Mouse (Mus musculus) small intestine, adult 2 months (tissue): ENCODE data around the gene Kbtbd8.

Experiments used
- CTCF ChIP-seq: fragments of 200-500 bp; IDR thresholded peaks from 2 replicates; pipeline ENCODE4 v1.5.1; 2012; ENCODE audit warnings: low read depth, mild to moderate bottlenecking, control low read depth, inconsistent platforms, low read length, moderate library complexity, mixed read lengths; ENCODE audit not compliant: insufficient replicate concordance, insufficient read length; ENCODE audit errors: extremely low read depth
- POLR2A ChIP-seq: fragments of 200-500 bp; IDR thresholded peaks from 2 replicates; pipeline ENCODE4 v1.6.1; 2012; ENCODE audit warnings: low read depth, mild to moderate bottlenecking, control low read depth, inconsistent platforms, low read length, moderate library complexity

DNA sequence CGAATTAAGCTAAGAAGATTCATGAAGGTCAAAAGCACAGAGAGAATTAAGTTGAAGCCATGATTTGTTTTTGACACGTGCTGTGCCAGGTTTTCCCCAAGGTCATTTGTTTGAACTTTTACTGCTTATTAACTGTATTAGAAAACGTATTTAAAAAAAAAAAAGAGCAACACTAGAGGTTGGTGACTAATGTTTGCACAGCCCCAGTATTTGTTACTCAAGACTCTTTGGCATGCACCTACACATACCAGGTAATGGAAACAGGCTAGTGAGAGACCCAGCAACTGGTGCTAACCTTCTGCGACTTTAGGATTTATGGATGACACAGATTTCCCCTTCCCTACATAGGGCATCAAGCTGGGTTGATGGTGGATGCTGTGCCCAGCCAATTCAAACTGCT lies 46.9 kb downstream of the Kbtbd8 start:
- TF ChIP-seq CTCF (no peak), POLR2A (no peak)
